Mouse (Mus musculus): ENCODE measurements around the gene Auts2.

GRCm38 (mm10) chr5:131601934-131602692 is 941.0 kb downstream of the Auts2 start:
- TF ChIP-seq CTCF (IDR thresholded peaks at IDR 0.05; ENCODE audit: borderline replicate concordance, insufficient read depth, low read depth, low read length) (no peak), POLR2A (IDR thresholded peaks at IDR 0.05; ENCODE audit: borderline replicate concordance, insufficient read depth, low read length) (no peak)

Measured in cerebellum, adult 2 months (tissue).